Mouse (Mus musculus) MEL (cell line): Measurements from ENCODE around the gene Rfx1. TPM values are rescaled to one million over a fixed set of nuclear protein-coding genes. Genes with fewer than 3 reads are reported as not detected.

Experiments
- DNase-seq: peaks from one replicate; pipeline ENCODE4 v3.0.0; 2011; ENCODE audit warnings: low read depth, low spot score
- H3K27ac ChIP-seq: 2 replicates; pipeline ENCODE4 v1.5.1; 2012; ENCODE audit warnings: low read depth, mild to moderate bottlenecking, control low read depth, low read length, moderate library complexity; ENCODE audit not compliant: control insufficient read depth
- H3K27me3 ChIP-seq, 2 experiments: fragments of 150-350 bp in 1 of 2; sonication (generic) in 1 of 2; 2 replicates each; pipeline ENCODE4 v1.6.1; 2012; ENCODE audit warnings: low read length in 2 of 2, mild to moderate bottlenecking in 2 of 2, improper control_type of control experiment in 1 of 2, moderate library complexity in 1 of 2; ENCODE audit not compliant: insufficient read depth in 2 of 2, control insufficient read depth in 1 of 2
- H3K36me3 ChIP-seq, 2 experiments: 2 replicates each; pipeline ENCODE4 v1.6.1; 2012 to 2014; ENCODE audit warnings: low read length in 2 of 2, improper control_type of control experiment in 1 of 2, inconsistent platforms in 1 of 2, mild to moderate bottlenecking in 1 of 2; ENCODE audit not compliant: insufficient read depth in 2 of 2, control insufficient read depth in 1 of 2
- H3K4me1 ChIP-seq, 2 experiments: fragments of 150-350 bp in 1 of 2; sonication (generic) in 1 of 2; 2 replicates each; pipeline ENCODE4 v1.6.1; 2012; ENCODE audit warnings: low read length in 2 of 2, improper control_type of control experiment in 1 of 2, mild to moderate bottlenecking in 1 of 2; ENCODE audit not compliant: insufficient read depth in 2 of 2, control insufficient read depth in 1 of 2
- H3K4me3 ChIP-seq, 2 experiments: fragments of 150-350 bp in 1 of 2; sonication (generic) in 1 of 2; 2 replicates each; pipeline ENCODE4 v1.5.1; 2012; ENCODE audit warnings: low read depth in 2 of 2, low read length in 2 of 2, mild to moderate bottlenecking in 2 of 2, moderate library complexity in 2 of 2, control low read depth in 1 of 2, improper control_type of control experiment in 1 of 2; ENCODE audit not compliant: control insufficient read depth in 1 of 2, insufficient read depth in 1 of 2
- H3K79me2 ChIP-seq: 2 replicates; pipeline ENCODE4 v1.6.1; 2012; ENCODE audit warnings: mild to moderate bottlenecking, low read length, moderate library complexity; ENCODE audit not compliant: control insufficient read depth, poor library complexity, insufficient read depth
- H3K9ac ChIP-seq: 2 replicates; pipeline ENCODE4 v1.6.1; 2012; ENCODE audit warnings: low read depth, mild to moderate bottlenecking, control low read depth, low read length, moderate library complexity; ENCODE audit not compliant: control insufficient read depth, poor library complexity, severe bottlenecking
- H3K9me3 ChIP-seq: fragments of 150-350 bp; sonication (generic); replicated peaks from 2 replicates; pipeline ENCODE4 v1.6.1; 2012; ENCODE audit warnings: mild to moderate bottlenecking, low read length, improper control_type of control experiment, moderate library complexity; ENCODE audit not compliant: insufficient read depth
- BHLHE40 ChIP-seq: IDR thresholded peaks from 2 replicates; pipeline ENCODE4 v1.6.1; 2012; ENCODE audit warnings: low read depth, mild to moderate bottlenecking, inconsistent platforms, low read length, improper control_type of control experiment, borderline replicate concordance
- CHD1 ChIP-seq: IDR thresholded peaks from 2 replicates; pipeline ENCODE4 v1.6.1; 2012; ENCODE audit warnings: low read depth, mild to moderate bottlenecking, inconsistent platforms, low read length, improper control_type of control experiment
- CTCF ChIP-seq, 3 experiments: IDR thresholded peaks in 2 of 3; conservative IDR thresholded peaks in 1 of 3; 2 replicates each; pipeline ENCODE4 v1.5.1; 2011 to 2012; ENCODE audit warnings: low read length in 3 of 3, low read depth in 2 of 3, mild to moderate bottlenecking in 2 of 3, improper control_type of control experiment in 1 of 3, inconsistent platforms in 1 of 3, mixed read lengths in 1 of 3, moderate library complexity in 1 of 3; ENCODE audit not compliant: control insufficient read depth in 1 of 3, insufficient read depth in 1 of 3, poor library complexity in 1 of 3, severe bottlenecking in 1 of 3
- ELF1 ChIP-seq: IDR thresholded peaks from 2 replicates; pipeline ENCODE4 v1.6.1; 2014; ENCODE audit warnings: low read depth, mild to moderate bottlenecking, inconsistent platforms, low read length, improper control_type of control experiment, moderate library complexity
- EP300 ChIP-seq, 2 experiments: IDR thresholded peaks; 2 replicates each; pipeline ENCODE4 v1.6.1; 2011; ENCODE audit warnings: improper control_type of control experiment in 2 of 2, low read length in 2 of 2, low read depth in 1 of 2, mild to moderate bottlenecking in 1 of 2
- ETS1 ChIP-seq: IDR thresholded peaks from 2 replicates; pipeline ENCODE4 v1.6.1; 2012; ENCODE audit warnings: low read depth, mild to moderate bottlenecking, inconsistent platforms, low read length, improper control_type of control experiment, moderate library complexity
- GABPA ChIP-seq: IDR thresholded peaks from 2 replicates; pipeline ENCODE4 v1.6.1; 2012; ENCODE audit warnings: low read depth, mild to moderate bottlenecking, inconsistent platforms, low read length, improper control_type of control experiment, moderate library complexity
- GATA1 ChIP-seq: IDR thresholded peaks from 2 replicates; pipeline ENCODE4 v1.6.1; 2011; ENCODE audit warnings: low read depth, low read length, improper control_type of control experiment
- JUND ChIP-seq: IDR thresholded peaks from 2 replicates; pipeline ENCODE4 v1.6.1; 2011; ENCODE audit warnings: low read depth, mild to moderate bottlenecking, improper control_type of control experiment, low read length
- KAT2A ChIP-seq: conservative IDR thresholded peaks from 2 replicates; pipeline ENCODE4 v1.6.1; 2012; ENCODE audit warnings: low read depth, low read length, improper control_type of control experiment, inconsistent platforms
- MAFK ChIP-seq: IDR thresholded peaks from 2 replicates; pipeline ENCODE4 v1.6.1; 2011; ENCODE audit warnings: low read depth, mild to moderate bottlenecking, low read length, improper control_type of control experiment, borderline replicate concordance
- MAX ChIP-seq: IDR thresholded peaks from 2 replicates; pipeline ENCODE4 v1.6.1; 2011; ENCODE audit warnings: low read length, improper control_type of control experiment
- MAZ ChIP-seq: IDR thresholded peaks from 2 replicates; pipeline ENCODE4 v1.6.1; 2012; ENCODE audit warnings: low read depth, mild to moderate bottlenecking, inconsistent platforms, low read length, improper control_type of control experiment
- MEF2A ChIP-seq: IDR thresholded peaks from 2 replicates; pipeline ENCODE4 v1.6.1; 2014; ENCODE audit warnings: low read depth, mild to moderate bottlenecking, inconsistent platforms, low read length, improper control_type of control experiment; ENCODE audit not compliant: poor library complexity, insufficient replicate concordance, severe bottlenecking; ENCODE audit errors: extremely low read depth
- MXI1 ChIP-seq: IDR thresholded peaks from 2 replicates; pipeline ENCODE4 v1.6.1; 2011; ENCODE audit warnings: mild to moderate bottlenecking, low read depth, low read length, improper control_type of control experiment
- MYB ChIP-seq: IDR thresholded peaks from 2 replicates; pipeline ENCODE4 v1.6.1; 2011; ENCODE audit warnings: mild to moderate bottlenecking, low read depth, low read length, improper control_type of control experiment
- NELFE ChIP-seq: IDR thresholded peaks from 2 replicates; pipeline ENCODE4 v1.6.1; 2011; ENCODE audit warnings: low read depth, low read length, improper control_type of control experiment
- POLR2A ChIP-seq, 2 experiments: IDR thresholded peaks; 2 replicates each; pipeline ENCODE4 v1.6.1; 2011 to 2012; ENCODE audit warnings: low read length in 2 of 2, mild to moderate bottlenecking in 2 of 2, control low read depth in 1 of 2, improper control_type of control experiment in 1 of 2, low read depth in 1 of 2, moderate library complexity in 1 of 2; ENCODE audit not compliant: control insufficient read depth in 1 of 2, insufficient read depth in 1 of 2, poor library complexity in 1 of 2
- POLR2AphosphoS2 ChIP-seq: IDR thresholded peaks from 2 replicates; pipeline ENCODE4 v1.6.1; 2011; ENCODE audit warnings: low read length, improper control_type of control experiment
- RAD21 ChIP-seq: IDR thresholded peaks from 2 replicates; pipeline ENCODE4 v1.6.1; 2011; ENCODE audit warnings: mild to moderate bottlenecking, low read depth, low read length, improper control_type of control experiment
- SIN3A ChIP-seq: IDR thresholded peaks from 2 replicates; pipeline ENCODE4 v1.6.1; 2012; ENCODE audit warnings: low read length, improper control_type of control experiment, inconsistent platforms
- TCF12 ChIP-seq: IDR thresholded peaks from 2 replicates; pipeline ENCODE4 v1.6.1; 2014; ENCODE audit warnings: low read depth, mild to moderate bottlenecking, inconsistent platforms, low read length, improper control_type of control experiment, moderate library complexity
- USF1 ChIP-seq: IDR thresholded peaks from 2 replicates; pipeline ENCODE4 v1.6.1; 2014; ENCODE audit warnings: low read depth, mild to moderate bottlenecking, inconsistent platforms, low read length, improper control_type of control experiment, moderate library complexity
- ZC3H11A ChIP-seq: IDR thresholded peaks from 2 replicates; pipeline ENCODE4 v1.6.1; 2012; ENCODE audit warnings: low read depth, mild to moderate bottlenecking, inconsistent platforms, low read length, improper control_type of control experiment
- ZKSCAN1 ChIP-seq: IDR thresholded peaks from 2 replicates; pipeline ENCODE4 v1.6.1; 2012; ENCODE audit warnings: low read depth, mild to moderate bottlenecking, inconsistent platforms, low read length, improper control_type of control experiment, moderate library complexity
- ZNF384 ChIP-seq: IDR thresholded peaks from 2 replicates; pipeline ENCODE4 v1.6.1; 2012; ENCODE audit warnings: low read depth, mild to moderate bottlenecking, inconsistent platforms, low read length, improper control_type of control experiment
- polyA plus RNA-seq, 2 experiments: library from polyadenylated mRNA; stranded (reverse) in 1 of 2; unstranded in 1 of 2; fragments of >175 nt in 1 of 2; fragments of >200 nt in 1 of 2; gene quantifications; 2 replicates each; pipeline versions ENCODE4 v1.2.1 to v1.2.4; 2012; ENCODE audit warnings: low replicate concordance in 2 of 2, low read depth in 1 of 2; ENCODE audit not compliant: insufficient read length in 2 of 2, insufficient read depth in 1 of 2, missing spikeins in 1 of 2
- total RNA-seq: library from RNA; depleted of rRNA; stranded (reverse); fragments of 300-350 nt; gene quantifications from 2 replicates; pipeline ENCODE4 v1.2.3, GENCODE M21; 2012

The Rfx1 gene
- total and polyA plus RNA-seq, 3 experiments: 3.9 to 10.4 TPM; not detected in 1

- H3K9ac ChIP-seq: no peak overlapping the region
- H3K4me1 ChIP-seq: no peaks in the 10 kb centered on the region
- DNase-seq: no peak
- TF ChIP-seq MAFK: no peak
- no peak for TF ChIP-seq GATA1
- no peak for TF ChIP-seq ZC3H11A
- TF ChIP-seq MEF2A: no peak
- no peak for TF ChIP-seq NELFE
- no peak for TF ChIP-seq CTCF (IDR thresholded peaks at IDR 0.05 in 2 of 3, conservative IDR thresholded peaks at IDR 0.05 in 1 of 3; ENCODE audit: control insufficient read depth in 1 of 3, insufficient read depth in 1 of 3, low read depth in 2 of 3, low read length in 3 of 3, poor library complexity in 1 of 3, severe bottlenecking in 1 of 3)
- TF ChIP-seq MYB: no peak
- no peak for TF ChIP-seq KAT2A
- no peak for TF ChIP-seq ELF1
- TF ChIP-seq POLR2AphosphoS2: no peak
- no peak for TF ChIP-seq RAD21
- no peak for TF ChIP-seq JUND
- no peak for TF ChIP-seq GABPA
- no peaks in the 10 kb centered on the region for H3K9me3 ChIP-seq
- H3K36me3 ChIP-seq: no peaks in the 10 kb centered on the region
- H3K4me3 ChIP-seq: no peak overlapping the region
- H3K27me3 ChIP-seq: no peaks in the 10 kb centered on the region
- no peak overlapping the region for H3K27ac ChIP-seq
- no peaks in the 10 kb centered on the region for H3K79me2 ChIP-seq
These were observed 49.0 kb downstream of the Rfx1 start for GRCm38 (mm10) chr8:84115646-84116045.

- Histone ChIP-seq H3K27me3 (no peaks in the 10 kb centered on the region), H3K4me3 (no peak overlapping the region), H3K9ac (no peak overlapping the region), H3K9me3 (no peaks in the 10 kb centered on the region), H3K36me3 (no peaks in the 10 kb centered on the region), H3K27ac (no peak overlapping the region), H3K4me1 (no peaks in the 10 kb centered on the region), H3K79me2 (no peaks in the 10 kb centered on the region)
- no peak for DNase-seq
- TF ChIP-seq POLR2A (IDR thresholded peaks at IDR 0.05; ENCODE audit: control insufficient read depth in 1 of 2, insufficient read depth in 1 of 2, low read depth in 1 of 2, low read length in 2 of 2, poor library complexity in 1 of 2) (no peak), EP300 (IDR thresholded peaks at IDR 0.05; ENCODE audit: low read depth in 1 of 2, low read length in 2 of 2) (no peak), SIN3A (no peak), MAFK (no peak), TCF12 (no peak), ZKSCAN1 (no peak), NELFE (no peak), ELF1 (no peak), GATA1 (no peak), GABPA (no peak), USF1 (no peak), MXI1 (no peak), MYB (no peak), ETS1 (no peak), ZNF384 (no peak), BHLHE40 (no peak), MAX (no peak), MAZ (no peak), CTCF (IDR thresholded peaks at IDR 0.05 in 2 of 3, conservative IDR thresholded peaks at IDR 0.05 in 1 of 3; ENCODE audit: control insufficient read depth in 1 of 3, insufficient read depth in 1 of 3, low read depth in 2 of 3, low read length in 3 of 3, poor library complexity in 1 of 3, severe bottlenecking in 1 of 3) (no peak), CHD1 (no peak)
These were observed 55.5 kb downstream of the Rfx1 start for GRCm38 (mm10) chr8:84122151-84122550.
